Mouse (Mus musculus) kidney, embryonic 16.5 days (tissue): ENCODE results near the gene Thpo. TPM values are rescaled to one million over a fixed set of nuclear protein-coding genes. Genes with fewer than 3 reads are reported as not detected.

ENCODE experiments used
- ATAC-seq: fragments of 200-750 bp; cut with Nextera tagmentation; 2 replicates; pipeline ENCODE4 v1.8.0; 2017; ENCODE audit warnings: moderate TSS enrichment; ENCODE audit not compliant: low FRiP score, low TSS enrichment
- H3K27ac ChIP-seq: fragments of 300-500 bp; sonication (generic); 2 replicates; pipeline ENCODE4 v1.5.1; 2014; ENCODE audit warnings: low read length
- H3K27me3 ChIP-seq: fragments of 300-500 bp; sonication (generic); 2 replicates; pipeline ENCODE4 v1.6.1; 2014; ENCODE audit warnings: low read length, control low read depth, mixed read lengths; ENCODE audit not compliant: insufficient read depth
- H3K36me3 ChIP-seq: fragments of 300-500 bp; sonication (generic); 2 replicates; pipeline ENCODE4 v1.6.1; 2014; ENCODE audit warnings: low read length, control low read depth, mixed read lengths; ENCODE audit not compliant: insufficient read depth
- H3K4me1 ChIP-seq: fragments of 300-500 bp; sonication (generic); 2 replicates; pipeline ENCODE4 v1.6.1; 2014; ENCODE audit warnings: low read length, control low read depth, mixed read lengths; ENCODE audit not compliant: insufficient read depth
- H3K4me2 ChIP-seq: fragments of 300-500 bp; sonication (generic); replicated peaks from 2 replicates; pipeline ENCODE4 v1.6.1; 2014; ENCODE audit warnings: low read depth, low read length
- H3K4me3 ChIP-seq: fragments of 300-500 bp; sonication (generic); 2 replicates; pipeline ENCODE4 v1.5.1; 2014; ENCODE audit warnings: mild to moderate bottlenecking, low read length
- H3K9ac ChIP-seq: fragments of 300-500 bp; sonication (generic); replicated peaks from 2 replicates; pipeline ENCODE4 v1.6.1; 2014; ENCODE audit warnings: low read length
- H3K9me3 ChIP-seq: fragments of 300-500 bp; sonication (generic); 2 replicates; pipeline ENCODE4 v1.6.1; 2016; ENCODE audit warnings: low read length, control low read depth
- WGBS: fragments of 180-500 bp; shearing (Covaris S2); extraction: QIAGEN DNeasy Blood & Tissue Kit; methylation state at CpG from one replicate; pipeline ENCODE4 v1.1.7; 2014; 5-methylcytosine and 5-hydroxymethylcytosine counted together
- polyA plus RNA-seq: library from polyadenylated mRNA; unstranded; fragments of >200 nt; fragmentation: Nextera tagmentation; extraction: Ambion mirVana; gene quantifications from 2 replicates; pipeline ENCODE4 v1.2.1, GENCODE M21; 2015

Gene Thpo
- polyA plus RNA-seq, 1 experiment from 2014 or later, result 1.2 TPM

DNA sequence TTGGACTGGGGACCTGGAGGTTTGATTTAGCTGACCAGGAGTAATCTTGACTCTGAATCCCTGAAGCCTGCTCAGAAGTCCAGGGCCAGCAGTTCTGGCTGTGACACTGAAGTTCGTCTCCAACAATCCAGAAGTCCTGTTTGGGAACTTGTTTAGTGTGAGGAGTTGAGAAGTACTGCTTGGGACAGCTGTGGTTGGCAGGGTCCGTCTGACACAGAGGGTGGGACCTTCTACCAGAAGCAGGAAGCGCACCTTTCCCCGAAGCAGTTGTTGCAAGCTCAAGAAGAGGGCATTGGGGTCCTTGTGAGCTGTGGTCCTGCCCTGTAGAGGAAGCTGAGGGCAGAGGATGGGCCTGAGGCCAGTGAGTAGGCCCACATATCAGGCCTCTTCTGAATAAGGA is 8.6 kb downstream of the Thpo start:
- no peak for ATAC-seq
- no peak overlapping the region for H3K9ac ChIP-seq

DNA sequence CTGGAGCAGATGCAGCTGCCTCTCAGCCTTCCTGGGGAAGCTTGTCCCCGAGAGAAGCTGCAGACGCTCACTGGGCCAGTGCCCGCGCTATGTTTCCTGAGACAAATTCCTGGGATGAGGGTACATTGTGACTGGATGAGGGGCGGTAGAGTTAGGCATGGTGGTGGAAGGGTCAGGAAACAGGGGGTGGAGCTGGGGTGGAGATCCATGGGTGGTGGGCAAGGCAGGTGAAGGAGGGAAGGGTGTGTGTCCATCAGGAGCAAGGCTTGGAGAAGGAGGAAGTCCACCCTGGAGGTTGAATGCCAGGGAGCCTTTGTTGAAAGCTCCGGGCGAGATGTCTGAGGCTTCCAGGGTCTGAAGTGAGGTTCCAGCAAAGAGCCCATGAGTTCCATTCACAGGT is 9.0 kb downstream of the Thpo start:
- 0 out of 2 replicates have a peak, but pooled peaks cover 7% of the 10 kb centered on the region for H3K4me1 ChIP-seq
- H3K9ac ChIP-seq, result no peak overlapping the region
- peaks cover 5% of the 10 kb centered on the region; the same call in 1 of the 2 replicates for H3K36me3 ChIP-seq
- H3K4me3 ChIP-seq, result no peak overlapping the region
- H3K4me2 ChIP-seq, result no peak overlapping the region
- no peak overlapping the region for H3K27ac ChIP-seq
- ATAC-seq, result no peak
- 86% methylated on average over 7 of the region's 7 CpGs for WGBS
- no peaks in the 10 kb centered on the region for H3K27me3 ChIP-seq
- H3K9me3 ChIP-seq, result no peaks in the 10 kb centered on the region

More for the DNA sequence above, 8.6 kb downstream of the Thpo start:
- Histone ChIP-seq H3K36me3 (peaks cover under 1% of the 10 kb centered on the region; the same call in 1 of the 2 replicates), H3K4me2 (no peak overlapping the region), H3K4me3 (no peak overlapping the region), H3K27me3 (no peaks in the 10 kb centered on the region), H3K9me3 (no peaks in the 10 kb centered on the region), H3K27ac (no peak overlapping the region), H3K4me1 (0 out of 2 replicates have a peak, but pooled peaks cover 9% of the 10 kb centered on the region)
- WGBS, result 83% methylated on average over 4 of the region's 4 CpGs

DNA sequence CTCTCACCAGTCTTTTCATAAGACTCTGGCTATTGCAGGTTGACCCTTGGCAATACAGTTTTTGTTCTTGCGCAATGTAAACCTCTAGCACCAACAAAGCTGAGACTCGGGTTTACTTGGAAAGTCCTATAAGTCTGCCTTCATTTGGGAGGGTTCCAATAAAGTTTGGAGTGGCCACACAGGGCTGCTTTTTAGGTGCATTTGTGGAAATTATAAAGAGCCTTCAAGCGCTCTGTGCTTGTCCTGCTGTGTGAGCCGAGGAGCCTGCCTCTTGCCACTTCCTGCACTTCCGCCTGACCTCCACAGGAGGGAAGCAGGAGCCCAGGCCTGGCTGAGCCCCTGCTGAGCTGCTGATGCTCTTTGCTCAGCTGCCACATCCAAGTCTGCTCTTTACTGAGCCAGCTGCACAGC is 10.0 kb downstream of the Thpo start:
- peaks cover 9% of the 10 kb centered on the region; the same call in 1 of the 2 replicates for H3K36me3 ChIP-seq
- no peak overlapping the region for H3K27ac ChIP-seq
- H3K9me3 ChIP-seq, result no peaks in the 10 kb centered on the region
- 39% methylated on average over 5 of the region's 5 CpGs for WGBS
- peak; percentile 73 for ATAC-seq
- no peaks in the 10 kb centered on the region for H3K27me3 ChIP-seq
- H3K4me3 ChIP-seq, result no peak overlapping the region
- H3K9ac ChIP-seq, result no peak overlapping the region
- H3K4me1 ChIP-seq, result no peaks in the 10 kb centered on the region
- no peak overlapping the region for H3K4me2 ChIP-seq

DNA sequence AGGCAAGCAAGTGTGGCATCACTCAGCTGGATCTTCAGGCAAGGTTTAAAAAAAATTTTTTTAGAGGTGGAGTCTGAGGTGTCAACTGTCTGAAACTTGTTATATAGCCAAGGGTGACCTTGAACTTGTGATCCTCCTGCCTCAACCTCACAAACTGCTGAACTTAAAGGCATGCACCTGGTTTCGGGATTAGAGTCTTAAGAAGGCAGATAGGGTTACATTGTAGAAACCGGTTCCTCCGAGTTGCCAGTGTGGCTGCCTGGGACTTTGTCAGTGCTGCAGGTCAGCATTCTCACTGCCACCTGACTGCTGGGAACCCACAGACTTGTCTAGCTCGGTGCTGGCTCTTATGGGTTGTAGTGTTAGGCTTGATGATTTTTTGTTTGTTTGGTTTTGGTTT is 11.1 kb downstream of the Thpo start:
- Histone ChIP-seq H3K4me2 (no peak overlapping the region), H3K27me3 (no peaks in the 10 kb centered on the region), H3K4me1 (peaks cover 6% of the 10 kb centered on the region), H3K36me3 (peaks cover 9% of the 10 kb centered on the region; the same call in 1 of the 2 replicates), H3K9ac (no peak overlapping the region), H3K27ac (no peak overlapping the region), H3K9me3 (no peaks in the 10 kb centered on the region), H3K4me3 (no peak overlapping the region)
- ATAC-seq, result no peak
- WGBS, result 42% methylated on average over 4 of the region's 4 CpGs

DNA sequence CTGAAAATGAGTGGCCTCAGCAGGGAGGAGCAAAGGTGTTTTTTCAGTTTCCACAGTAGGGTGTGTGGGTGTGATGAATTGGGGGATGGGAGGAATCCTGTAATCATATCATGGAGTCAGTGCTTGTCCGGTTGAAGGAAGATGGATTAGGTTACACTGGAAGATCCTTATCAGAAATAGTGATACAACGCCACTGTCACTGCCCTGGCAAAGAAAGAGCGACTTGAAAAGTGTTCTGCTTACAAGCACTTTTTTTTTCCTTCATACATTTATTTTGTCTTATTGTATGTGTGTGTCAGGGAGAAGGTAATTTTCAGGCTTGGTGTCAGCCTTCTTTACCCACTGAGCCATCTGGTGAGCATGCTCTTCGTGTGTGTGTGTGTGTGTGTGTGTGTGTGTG is 11.6 kb downstream of the Thpo start:
- WGBS, result 52% methylated on average over 4 of the region's 4 CpGs
- Histone ChIP-seq H3K4me2 (no peak overlapping the region), H3K36me3 (peaks cover 9% of the 10 kb centered on the region; the same call in 1 of the 2 replicates), H3K27ac (no peak overlapping the region), H3K4me3 (no peak overlapping the region), H3K27me3 (no peaks in the 10 kb centered on the region), H3K9me3 (no peaks in the 10 kb centered on the region), H3K4me1 (peaks cover 6% of the 10 kb centered on the region), H3K9ac (no peak overlapping the region)
- no peak for ATAC-seq

DNA sequence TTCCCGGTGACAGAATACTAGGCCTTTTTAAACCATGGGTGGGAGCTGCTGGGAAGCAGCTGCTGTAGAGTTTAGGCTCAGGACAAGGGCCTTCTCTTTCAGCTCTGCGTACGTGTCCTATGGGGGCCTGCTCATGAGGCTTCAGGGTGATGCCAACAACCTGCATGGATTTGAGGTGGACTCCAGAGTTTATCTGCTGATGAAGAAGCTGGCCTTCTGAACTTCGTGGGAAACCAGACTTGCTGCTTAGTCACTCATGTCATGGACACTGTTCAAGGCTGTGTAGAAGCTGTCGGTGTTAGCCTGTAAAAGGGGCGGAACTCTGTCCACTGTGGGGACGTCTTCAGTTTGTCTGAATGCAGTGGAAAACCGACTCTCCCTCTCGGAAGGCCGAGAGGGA is 12.5 kb downstream of the Thpo start:
- no peak overlapping the region for H3K27ac ChIP-seq
- no peaks in the 10 kb centered on the region for H3K27me3 ChIP-seq
- no peaks in the 10 kb centered on the region for H3K9me3 ChIP-seq
- no peak overlapping the region for H3K4me3 ChIP-seq
- peaks cover 9% of the 10 kb centered on the region; the same call in 1 of the 2 replicates for H3K36me3 ChIP-seq
- H3K4me2 ChIP-seq, result no peak overlapping the region
- peaks cover 6% of the 10 kb centered on the region for H3K4me1 ChIP-seq
- WGBS, result 87% methylated on average over 10 of the region's 10 CpGs
- ATAC-seq, result no peak
- H3K9ac ChIP-seq, result no peak overlapping the region

DNA sequence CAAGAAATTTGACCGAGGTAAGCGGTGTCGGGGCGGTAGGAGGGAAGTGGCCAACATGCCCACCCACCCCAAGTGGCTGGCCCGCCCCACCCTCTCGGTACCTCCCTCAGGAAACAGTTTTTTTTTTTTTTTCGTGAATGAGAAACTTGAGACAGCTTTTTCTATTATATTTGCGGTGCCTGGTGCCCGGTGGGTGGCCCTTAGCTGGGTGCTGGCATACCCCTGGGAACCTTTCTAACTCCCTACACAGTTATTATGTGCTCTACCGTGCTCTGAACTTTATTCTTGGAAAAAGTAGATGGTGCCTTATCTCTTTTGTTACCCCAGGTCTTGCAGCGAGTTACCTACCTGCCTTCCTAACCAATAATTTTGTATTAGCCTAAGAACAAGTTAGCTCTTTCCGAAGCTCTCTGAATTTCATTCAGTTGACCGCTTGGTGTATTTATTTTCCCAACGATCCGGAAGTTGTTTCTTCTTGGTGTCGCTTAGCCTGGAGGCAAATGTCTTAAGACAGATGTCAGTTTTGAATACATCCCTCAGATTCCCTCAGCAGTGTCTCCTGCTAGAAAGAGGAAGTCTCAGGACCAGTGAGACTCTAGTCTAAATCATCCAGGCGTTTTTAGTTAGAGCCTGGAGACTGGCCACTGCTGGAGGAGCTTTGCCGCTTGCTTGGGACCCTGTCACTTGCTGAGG is 16.2 kb downstream of the Thpo start:
- H3K4me1 ChIP-seq, result peaks cover 21% of the 10 kb centered on the region
- ATAC-seq, result peak; percentile 16; the same call in 1 of the 2 replicates
- H3K4me3 ChIP-seq, result peak overlapping the region; percentile 63
- 1% methylated on average over 18 of the region's 18 CpGs for whole genome bisulfite sequencing
- peaks cover 10% of the 10 kb centered on the region; the same call in 1 of the 2 replicates for H3K36me3 ChIP-seq
- H3K4me2 ChIP-seq, result peak overlapping the region; percentile 90
- H3K9ac ChIP-seq, result peak overlapping the region; percentile 81
- H3K27ac ChIP-seq, result peak overlapping the region; percentile 98
- H3K9me3 ChIP-seq, result no peaks in the 10 kb centered on the region
- H3K27me3 ChIP-seq, result no peaks in the 10 kb centered on the region

DNA sequence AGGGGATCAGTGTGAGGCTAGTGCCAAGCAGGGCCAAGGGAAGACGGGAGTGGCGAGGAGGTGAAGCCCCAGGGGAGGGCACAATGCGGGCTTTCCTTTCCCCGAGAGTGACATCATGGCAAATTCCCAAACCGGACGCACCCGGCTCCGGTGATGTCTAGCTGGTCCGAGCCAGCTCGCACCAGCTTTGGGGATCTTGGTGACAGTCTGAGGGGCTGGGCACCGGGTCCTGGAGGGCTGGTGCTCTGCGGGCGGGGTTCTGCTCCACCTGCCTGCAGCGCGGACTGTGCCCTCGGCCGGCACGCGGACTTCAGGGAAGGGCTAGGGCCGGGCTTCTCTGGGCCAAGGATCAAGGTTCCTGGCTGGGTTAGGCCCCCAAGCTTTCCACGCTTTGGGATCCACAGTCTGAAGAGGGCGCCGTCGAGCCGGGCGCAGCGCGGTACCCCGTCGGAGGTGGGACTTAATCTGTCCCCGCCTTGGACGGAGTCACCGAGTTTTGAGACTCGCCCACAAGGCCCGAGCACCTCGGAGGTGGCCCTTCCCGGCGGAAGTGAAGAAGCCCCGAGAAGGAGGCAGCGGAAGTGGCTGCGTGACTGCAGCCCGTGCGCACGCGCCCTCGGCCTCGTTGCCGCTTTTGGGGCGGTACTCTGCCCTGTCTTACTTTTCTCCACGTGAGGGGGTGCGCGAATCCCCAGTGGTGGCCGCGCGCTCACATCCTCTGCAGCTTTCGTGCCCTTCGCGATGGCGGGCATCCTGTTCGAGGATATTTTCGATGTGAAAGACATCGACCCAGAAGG is 16.9 kb downstream of the Thpo start, which contains the start of the genes Polr2h and Clcn2:
Gene Polr2h (plus strand): TSS at position 485 of the 797 bp plus-strand sequence.
Gene Clcn2 (minus strand): TSS at position 566 of the 797 bp plus-strand sequence.
- peak; percentile 85 for ATAC-seq
- Histone ChIP-seq H3K36me3 (peaks cover 17% of the 10 kb centered on the region; the same call in 1 of the 2 replicates), H3K27ac (peak within 1 kb of the TSS; percentile 98), H3K27me3 (no peaks in the 10 kb centered on the region), H3K4me1 (peaks cover 21% of the 10 kb centered on the region), H3K4me3 (peak within 1 kb of the TSS; percentile 63), H3K4me2 (peak within 1 kb of the TSS; percentile 90), H3K9me3 (no peaks in the 10 kb centered on the region), H3K9ac (peak within 1 kb of the TSS; percentile 81)
- under 1% methylated on average over 61 of the region's 62 CpGs for WGBS

DNA sequence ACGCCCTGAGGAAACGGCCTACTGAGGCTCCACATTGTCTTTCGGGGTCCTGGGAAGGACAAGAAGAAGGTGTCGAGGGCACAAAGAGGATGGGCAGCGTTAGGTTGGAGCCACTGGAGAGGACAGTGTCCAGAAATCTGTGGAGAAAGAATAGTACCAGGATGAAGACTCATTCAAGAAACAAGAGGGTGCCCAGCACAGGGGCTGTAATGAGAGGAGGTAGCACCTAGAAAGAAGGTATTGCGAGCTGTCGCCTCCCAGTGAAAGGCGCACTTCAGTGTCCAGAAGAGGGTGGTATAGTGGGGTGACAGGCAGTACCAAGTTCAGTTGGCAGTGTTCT is 17.5 kb downstream of the Thpo start:
- H3K9me3 ChIP-seq, result no peaks in the 10 kb centered on the region
- H3K4me3 ChIP-seq, result peak overlapping the region; percentile 63
- H3K27me3 ChIP-seq, result no peaks in the 10 kb centered on the region
- peak overlapping the region; percentile 98 for H3K27ac ChIP-seq
- H3K9ac ChIP-seq, result peak overlapping the region; percentile 81
- H3K36me3 ChIP-seq, result peaks cover 21% of the 10 kb centered on the region; the same call in 1 of the 2 replicates
- peak overlapping the region; percentile 90 for H3K4me2 ChIP-seq
- H3K4me1 ChIP-seq, result peaks cover 21% of the 10 kb centered on the region
- 0% methylated on average over 8 of the region's 8 CpGs for whole genome bisulfite sequencing
- ATAC-seq, result no peak
